In the genomic region with DNA sequence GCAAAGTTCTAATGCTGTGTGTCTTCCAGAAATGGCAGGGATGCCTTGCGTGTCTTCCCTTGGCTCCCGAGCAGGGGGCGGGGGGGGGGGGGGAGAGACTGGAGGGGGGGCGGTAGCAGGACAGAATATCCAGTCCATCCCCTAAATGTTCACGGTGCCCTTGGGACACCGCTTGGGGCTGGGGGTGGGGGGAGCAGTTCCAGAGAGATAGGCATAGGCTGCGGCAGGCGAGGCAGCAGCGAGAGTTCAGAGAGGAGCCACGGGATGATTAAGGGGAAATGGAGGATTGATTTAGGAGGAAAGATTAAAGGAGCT, we compare ENCODE assay signal across 8 mouse cellular contexts. TPM values are rescaled to one million over a fixed set of nuclear protein-coding genes. Genes with fewer than 3 reads are reported as not detected.
A peak's percentile ranks its signal among the peaks of the same experiment; 100 is the strongest.
DNase-seq lines count a peak whose midpoint lies in the region; ATAC-seq and TF ChIP-seq lines count a peak whose summit lies in the region.
"Had no signal": no experiment of that assay in that cellular context is flagged by ENCODE, and none has a peak within 500 bp of the region (broad histone marks: within the 10 kb centered on the region; RNA-seq: fewer than 3 reads in every experiment).

No protein-coding gene starts in this region.

- H3K9me3 ChIP-seq in lung, embryonic 14.5 days (ENCODE audit: low read depth, low read length): no peaks in the 10 kb centered on the region
- no peaks in the 10 kb centered on the region for H3K9me3 ChIP-seq in lung, postnatal 0 days (ENCODE audit: low read length)
- H3K9me3 ChIP-seq in forebrain, embryonic 15.5 days: no peaks in the 10 kb centered on the region
- no peaks in the 10 kb centered on the region for H3K9me3 ChIP-seq in liver, embryonic 12.5 days (replicated peaks)
- H3K9me3 ChIP-seq in stomach, embryonic 15.5 days: no peaks in the 10 kb centered on the region

- peaks cover 7% of the 10 kb centered on the region; the same call in 1 of the 2 replicates for H3K4me1 ChIP-seq in lung, embryonic 14.5 days (ENCODE audit: insufficient read depth)
- peaks cover 4% of the 10 kb centered on the region; the same call in 1 of the 2 replicates for H3K4me1 ChIP-seq in lung, postnatal 0 days (ENCODE audit: insufficient read depth, low read depth, low read length)
- H3K4me1 ChIP-seq in forebrain, embryonic 15.5 days: peaks cover 33% of the 10 kb centered on the region
- peaks cover 61% of the 10 kb centered on the region for H3K4me1 ChIP-seq in liver, embryonic 12.5 days
- peaks cover 20% of the 10 kb centered on the region for H3K4me1 ChIP-seq in stomach, embryonic 15.5 days

- peak overlapping the region; percentile 66 for H3K4me2 ChIP-seq in lung, embryonic 14.5 days
- no peak overlapping the region for H3K4me2 ChIP-seq in lung, postnatal 0 days (replicated peaks; ENCODE audit: low read depth, low read length)
- no peak overlapping the region for H3K4me2 ChIP-seq in forebrain, embryonic 15.5 days (replicated peaks)
- H3K4me2 ChIP-seq in liver, embryonic 12.5 days: peak overlapping the region; percentile 65
- H3K4me2 ChIP-seq in stomach, embryonic 15.5 days: peak overlapping the region; percentile 66

- 0 out of 2 replicates have a peak overlapping the region, but pooled peaks have one; percentile 72 for H3K27ac ChIP-seq in lung, embryonic 14.5 days (ENCODE audit: low read depth)
- no peak overlapping the region for H3K27ac ChIP-seq in lung, postnatal 0 days (ENCODE audit: low read length)
- no peak overlapping the region for H3K27ac ChIP-seq in forebrain, embryonic 15.5 days (replicated peaks)
- no peak overlapping the region for H3K27ac ChIP-seq in liver, embryonic 12.5 days
- H3K27ac ChIP-seq in stomach, embryonic 15.5 days: no peak overlapping the region

- H3K36me3 ChIP-seq in lung, embryonic 14.5 days (ENCODE audit: insufficient read depth): no peaks in the 10 kb centered on the region
- no peaks in the 10 kb centered on the region for H3K36me3 ChIP-seq in lung, postnatal 0 days (ENCODE audit: insufficient read depth, low read length)
- H3K36me3 ChIP-seq in forebrain, embryonic 15.5 days: no peaks in the 10 kb centered on the region
- H3K36me3 ChIP-seq in liver, embryonic 12.5 days: no peaks in the 10 kb centered on the region
- no peaks in the 10 kb centered on the region for H3K36me3 ChIP-seq in stomach, embryonic 15.5 days

- H3K4me3 ChIP-seq in lung, embryonic 14.5 days (ENCODE audit: low read depth, low read length): peak overlapping the region; percentile 34
- no peak overlapping the region for H3K4me3 ChIP-seq in lung, postnatal 0 days (ENCODE audit: low read depth, low read length)
- H3K4me3 ChIP-seq in forebrain, embryonic 15.5 days: no peak overlapping the region
- peak overlapping the region; percentile 42 for H3K4me3 ChIP-seq in liver, embryonic 12.5 days
- H3K4me3 ChIP-seq in stomach, embryonic 15.5 days (replicated peaks): no peak overlapping the region

- TF ChIP-seq CTCF in lung, embryonic 14.5 days (IDR thresholded peaks at IDR 0.05; ENCODE audit: low read depth): no peak
- TF ChIP-seq CTCF in lung, postnatal 0 days (IDR thresholded peaks at IDR 0.05): no peak

- no peak overlapping the region for H3K9ac ChIP-seq in lung, embryonic 14.5 days
- no peak overlapping the region for H3K9ac ChIP-seq in lung, postnatal 0 days (replicated peaks; ENCODE audit: low read depth)
- no peak overlapping the region for H3K9ac ChIP-seq in forebrain, embryonic 15.5 days (replicated peaks)
- H3K9ac ChIP-seq in liver, embryonic 12.5 days: no peak overlapping the region
- H3K9ac ChIP-seq in stomach, embryonic 15.5 days: no peak overlapping the region

- peak; percentile 3; the same call in 1 of the 2 replicates for ATAC-seq in lung, embryonic 14.5 days (ENCODE audit: insufficient read depth)
- ATAC-seq in lung, postnatal 0 days: no peak
- 0 out of 2 replicates have a peak, but pooled peaks have one; percentile 7 for ATAC-seq in forebrain, embryonic 15.5 days (replicated peaks)
- ATAC-seq in liver, embryonic 12.5 days: no peak
- no peak for ATAC-seq in stomach, embryonic 15.5 days (ENCODE audit: insufficient read depth, low FRiP score, low read depth)

- H3K27me3 ChIP-seq in lung, embryonic 14.5 days (ENCODE audit: insufficient read depth, low read length): peaks cover 28% of the 10 kb centered on the region
- H3K27me3 ChIP-seq in lung, postnatal 0 days (replicated peaks; ENCODE audit: insufficient read depth, low read length): peaks cover 17% of the 10 kb centered on the region; the same call in 1 of the 2 replicates
- peaks cover 9% of the 10 kb centered on the region; the same call in 1 of the 2 replicates for H3K27me3 ChIP-seq in forebrain, embryonic 15.5 days
- H3K27me3 ChIP-seq in liver, embryonic 12.5 days (replicated peaks): peaks cover 91% of the 10 kb centered on the region
- peaks cover 29% of the 10 kb centered on the region for H3K27me3 ChIP-seq in stomach, embryonic 15.5 days (replicated peaks)

- no peak for TF ChIP-seq EP300 in lung, postnatal 0 days (IDR thresholded peaks at IDR 0.05)

- DNase-seq in lung, embryonic 14.5 days: peak; percentile 26
- DNase-seq in lung, postnatal 0 days (ENCODE audit: low spot score): no peak
- DNase-seq in T-cell, adult 2 months (ENCODE audit: low spot score): no peak
- DNase-seq in urinary bladder, postnatal 36 days (ENCODE audit: low spot score in 2 of 2): no peak
- DNase-seq: cerebellum, adult 9-10 months had no signal

- WGBS in lung, embryonic 14.5 days: 8% methylated on average over 10 of the region's 10 CpGs
- 7% methylated on average over 5 of the region's 10 CpGs for WGBS in lung, postnatal 0 days
- WGBS in forebrain, embryonic 15.5 days: 13% methylated on average over 9 of the region's 10 CpGs
- 3% methylated on average over 7 of the region's 10 CpGs for WGBS in liver, embryonic 12.5 days (ENCODE audit: insufficient replicate concordance)
- 10% methylated on average over 8 of the region's 10 CpGs for WGBS in stomach, embryonic 15.5 days

RNA-seq across cellular contexts. Expression of a gene that starts 7.4 kb away (rescaled TPM):
- polyA plus RNA-seq in lung, embryonic 14.5 days (2014; fragmentation: Nextera tagmentation; extraction: Ambion mirVana): 0.12 and 0.18 TPM in 2 replicates
- polyA plus RNA-seq in lung, postnatal 0 days (2015; fragmentation: Nextera tagmentation; extraction: Ambion mirVana): not detected in 2 replicates
- 2.8 and 4.1 TPM in 2 replicates for polyA plus RNA-seq in forebrain, embryonic 15.5 days (2015; fragmentation: Nextera tagmentation; extraction: Ambion mirVana)
- polyA plus RNA-seq in liver, embryonic 12.5 days (2016; fragmentation: Nextera tagmentation; extraction: Ambion mirVana): 0.83 and 1.3 TPM in 2 replicates
- polyA plus RNA-seq in stomach, embryonic 15.5 days (2015; fragmentation: Nextera tagmentation; extraction: Ambion mirVana): 2.0 and 2.1 TPM in 2 replicates

RNA-seq across cellular contexts. Expression of a gene that starts 21.4 kb away (rescaled TPM):
- polyA plus RNA-seq in lung, embryonic 14.5 days (2014; fragmentation: Nextera tagmentation; extraction: Ambion mirVana): 32.8 and 35.1 TPM in 2 replicates
- polyA plus RNA-seq in lung, postnatal 0 days (2015; fragmentation: Nextera tagmentation; extraction: Ambion mirVana): 31.2 and 31.6 TPM in 2 replicates
- polyA plus RNA-seq in forebrain, embryonic 15.5 days (2015; fragmentation: Nextera tagmentation; extraction: Ambion mirVana): 28.9 and 29.2 TPM in 2 replicates
- 13.0 and 14.5 TPM in 2 replicates for polyA plus RNA-seq in liver, embryonic 12.5 days (2016; fragmentation: Nextera tagmentation; extraction: Ambion mirVana)
- 40.9 and 41.9 TPM in 2 replicates for polyA plus RNA-seq in stomach, embryonic 15.5 days (2015; fragmentation: Nextera tagmentation; extraction: Ambion mirVana)

RNA-seq across cellular contexts. Expression of a gene that starts 21.7 kb away (rescaled TPM):
- 0.26 and 0.72 TPM in 2 replicates for polyA plus RNA-seq in lung, embryonic 14.5 days (2014; fragmentation: Nextera tagmentation; extraction: Ambion mirVana)
- 1.1 and 1.3 TPM in 2 replicates for polyA plus RNA-seq in lung, postnatal 0 days (2015; fragmentation: Nextera tagmentation; extraction: Ambion mirVana)
- 53.4 and 55.4 TPM in 2 replicates for polyA plus RNA-seq in forebrain, embryonic 15.5 days (2015; fragmentation: Nextera tagmentation; extraction: Ambion mirVana)
- 0.18 and 0.20 TPM in 2 replicates for polyA plus RNA-seq in liver, embryonic 12.5 days (2016; fragmentation: Nextera tagmentation; extraction: Ambion mirVana)
- polyA plus RNA-seq in stomach, embryonic 15.5 days (2015; fragmentation: Nextera tagmentation; extraction: Ambion mirVana): 2.3 and 2.7 TPM in 2 replicates

RNA-seq across cellular contexts. Expression of a gene that starts 21.9 kb away (rescaled TPM):
- 61.2 and 67.3 TPM in 2 replicates for polyA plus RNA-seq in lung, embryonic 14.5 days (2014; fragmentation: Nextera tagmentation; extraction: Ambion mirVana)
- 58.4 and 58.9 TPM in 2 replicates for polyA plus RNA-seq in lung, postnatal 0 days (2015; fragmentation: Nextera tagmentation; extraction: Ambion mirVana)
- polyA plus RNA-seq in forebrain, embryonic 15.5 days (2015; fragmentation: Nextera tagmentation; extraction: Ambion mirVana): 62.3 and 77.8 TPM in 2 replicates
- 44.0 and 47.9 TPM in 2 replicates for polyA plus RNA-seq in liver, embryonic 12.5 days (2016; fragmentation: Nextera tagmentation; extraction: Ambion mirVana)
- polyA plus RNA-seq in stomach, embryonic 15.5 days (2015; fragmentation: Nextera tagmentation; extraction: Ambion mirVana): 103 TPM in 2 replicates

RNA-seq across cellular contexts. Expression of a gene that starts 48.6 kb away (rescaled TPM):
- polyA plus RNA-seq in lung, embryonic 14.5 days (2014; fragmentation: Nextera tagmentation; extraction: Ambion mirVana): 83.9 and 93.3 TPM in 2 replicates
- polyA plus RNA-seq in lung, postnatal 0 days (2015; fragmentation: Nextera tagmentation; extraction: Ambion mirVana): 25.8 and 33.9 TPM in 2 replicates
- 21.7 and 21.9 TPM in 2 replicates for polyA plus RNA-seq in forebrain, embryonic 15.5 days (2015; fragmentation: Nextera tagmentation; extraction: Ambion mirVana)
- 25.2 and 27.9 TPM in 2 replicates for polyA plus RNA-seq in liver, embryonic 12.5 days (2016; fragmentation: Nextera tagmentation; extraction: Ambion mirVana)
- 75.1 and 84.0 TPM in 2 replicates for polyA plus RNA-seq in stomach, embryonic 15.5 days (2015; fragmentation: Nextera tagmentation; extraction: Ambion mirVana)

Comparison
In these comparisons a context has a peak if more than half of its experiments do, and no peak if none do; other contexts are left out.
1. ATAC-seq: peak in lung, embryonic 14.5 days (single experiment) and forebrain, embryonic 15.5 days (single experiment); none in lung, postnatal 0 days (single experiment), liver, embryonic 12.5 days (single experiment) and stomach, embryonic 15.5 days (single experiment).
2. H3K4me2 ChIP-seq: peak in lung, embryonic 14.5 days (single experiment), liver, embryonic 12.5 days (single experiment) and stomach, embryonic 15.5 days (single experiment); none in lung, postnatal 0 days (single experiment) and forebrain, embryonic 15.5 days (single experiment).
3. H3K4me3 ChIP-seq: peak in lung, embryonic 14.5 days (single experiment) and liver, embryonic 12.5 days (single experiment); none in lung, postnatal 0 days (single experiment), forebrain, embryonic 15.5 days (single experiment) and stomach, embryonic 15.5 days (single experiment).
4. RNA of a gene that starts 21.7 kb away (polyA plus RNA-seq): 53.4 to 55.4 TPM in forebrain, embryonic 15.5 days; 2.3 to 2.7 TPM in stomach, embryonic 15.5 days, 1.1 to 1.3 TPM in lung, postnatal 0 days, 0.26 to 0.72 TPM in lung, embryonic 14.5 days and 0.18 to 0.20 TPM in liver, embryonic 12.5 days; every median in the first group is over 10 times any median in the second.